ENCODE assay signal across 8 mouse cellular contexts in genomic region chr16:87249903-87250302, GRCm38 (mm10).
DNase-seq lines count a peak whose midpoint lies in the region; ATAC-seq and TF ChIP-seq lines count a peak whose summit lies in the region.

No protein-coding gene starts in this region.

- no peaks in the 10 kb centered on the region for H3K36me3 ChIP-seq in liver, embryonic 12.5 days
- no peaks in the 10 kb centered on the region for H3K36me3 ChIP-seq in intestine, embryonic 16.5 days (ENCODE audit: control insufficient read depth, insufficient read depth, low read length)
- no peaks in the 10 kb centered on the region for H3K36me3 ChIP-seq in stomach, postnatal 0 days (ENCODE audit: control insufficient read depth, insufficient read depth, low read length)

- H3K27ac ChIP-seq in cerebellum, adult 2 months (ENCODE audit: insufficient read depth, low read length), result no peak overlapping the region
- no peak overlapping the region for H3K27ac ChIP-seq in liver, embryonic 12.5 days
- no peak overlapping the region for H3K27ac ChIP-seq in intestine, embryonic 16.5 days (ENCODE audit: low read length)
- H3K27ac ChIP-seq in stomach, postnatal 0 days (replicated peaks), result no peak overlapping the region

- TF ChIP-seq POLR2A in cerebellum, adult 2 months (IDR thresholded peaks at IDR 0.05; ENCODE audit: borderline replicate concordance, insufficient read depth, low read length), result no peak

- no peaks in the 10 kb centered on the region for H3K9me3 ChIP-seq in liver, embryonic 12.5 days (replicated peaks)
- H3K9me3 ChIP-seq in intestine, embryonic 16.5 days (ENCODE audit: control insufficient read depth, low read length), result no peaks in the 10 kb centered on the region
- no peaks in the 10 kb centered on the region for H3K9me3 ChIP-seq in stomach, postnatal 0 days (ENCODE audit: control insufficient read depth, low read length)

- TF ChIP-seq CTCF in cerebellum, adult 2 months (IDR thresholded peaks at IDR 0.05; ENCODE audit: borderline replicate concordance, insufficient read depth, low read depth, low read length), result peak; percentile 57; the same call in 1 of the 2 replicates
- TF ChIP-seq CTCF in stomach, postnatal 0 days (IDR thresholded peaks at IDR 0.05; ENCODE audit: low read depth), result peak; percentile 79

- WGBS in cerebellum, adult 2 months, result 27% methylated on average over 7 of the region's 7 CpGs
- WGBS in liver, embryonic 12.5 days (ENCODE audit: insufficient replicate concordance), result 20% methylated on average over 7 of the region's 7 CpGs
- WGBS in intestine, embryonic 16.5 days, result 28% methylated on average over 7 of the region's 7 CpGs
- WGBS in stomach, postnatal 0 days, result 25% methylated on average over 7 of the region's 7 CpGs

- TF ChIP-seq EP300 in stomach, postnatal 0 days (optimal IDR thresholded peaks at IDR 0.05), result no peak

- H3K27me3 ChIP-seq in cerebellum, adult 2 months (ENCODE audit: control insufficient read depth, insufficient read depth, low read length), result no peaks in the 10 kb centered on the region
- no peaks in the 10 kb centered on the region for H3K27me3 ChIP-seq in liver, embryonic 12.5 days (replicated peaks)
- H3K27me3 ChIP-seq in intestine, embryonic 16.5 days (replicated peaks; ENCODE audit: control insufficient read depth, insufficient read depth, low read length), result no peaks in the 10 kb centered on the region
- H3K27me3 ChIP-seq in stomach, postnatal 0 days (ENCODE audit: control insufficient read depth, insufficient read depth, low read length), result no peaks in the 10 kb centered on the region

- H3K4me2 ChIP-seq in liver, embryonic 12.5 days, result no peak overlapping the region
- H3K4me2 ChIP-seq in intestine, embryonic 16.5 days (ENCODE audit: low read depth, low read length), result no peak overlapping the region
- H3K4me2 ChIP-seq in stomach, postnatal 0 days (replicated peaks; ENCODE audit: low read depth), result no peak overlapping the region

- no peak overlapping the region for H3K4me3 ChIP-seq in cerebellum, adult 2 months (replicated peaks; ENCODE audit: insufficient read depth, low read depth, low read length)
- H3K4me3 ChIP-seq in liver, embryonic 12.5 days, result no peak overlapping the region
- no peak overlapping the region for H3K4me3 ChIP-seq in intestine, embryonic 16.5 days (ENCODE audit: low read length)
- no peak overlapping the region for H3K4me3 ChIP-seq in stomach, postnatal 0 days (ENCODE audit: low read depth, low read length)

- peak in 1 of 2 experiments; percentile 20 for DNase-seq in cerebellum, adult 2 months
- peak; percentile 13 for DNase-seq in liver
- peak; percentile 16 for DNase-seq in c-Kit-positive CD71-negative TER-119-negative erythroid progenitor cells, embryonic 14.5 days (ENCODE audit: low read depth)
- peak; percentile 57 for DNase-seq in stomach, postnatal 0 days (ENCODE audit: low spot score)
- DNase-seq in T-cell, adult 2 months (ENCODE audit: low spot score), result no peak

- H3K9ac ChIP-seq in liver, embryonic 12.5 days, result no peak overlapping the region
- no peak overlapping the region for H3K9ac ChIP-seq in intestine, embryonic 16.5 days (ENCODE audit: low read depth, low read length)
- no peak overlapping the region for H3K9ac ChIP-seq in stomach, postnatal 0 days (ENCODE audit: low read length)

- H3K4me1 ChIP-seq in cerebellum, adult 2 months (ENCODE audit: control insufficient read depth, insufficient read depth, low read length), result no peaks in the 10 kb centered on the region; the same call in 1 of the 2 replicates
- H3K4me1 ChIP-seq in liver, embryonic 12.5 days, result no peaks in the 10 kb centered on the region
- H3K4me1 ChIP-seq in intestine, embryonic 16.5 days (ENCODE audit: control insufficient read depth, insufficient read depth, low read length), result no peaks in the 10 kb centered on the region
- H3K4me1 ChIP-seq in stomach, postnatal 0 days (replicated peaks; ENCODE audit: control insufficient read depth, insufficient read depth), result no peaks in the 10 kb centered on the region

- ATAC-seq in cerebellum, adult (ENCODE audit: insufficient number of reproducible peaks, low FRiP score, low TSS enrichment), result no peak
- ATAC-seq in liver, embryonic 12.5 days, result no peak
- ATAC-seq in intestine, embryonic 16.5 days, result 0 out of 2 replicates have a peak, but pooled peaks have one; percentile 29
- peak; percentile 42; the same call in 1 of the 2 replicates for ATAC-seq in stomach, postnatal 0 days (ENCODE audit: low FRiP score, low TSS enrichment)

Comparison
In these comparisons a context has a peak if more than half of its experiments do, and no peak if none do; other contexts are left out.
1. ATAC-seq: peak in intestine, embryonic 16.5 days (single experiment) and stomach, postnatal 0 days (single experiment); none in cerebellum, adult (single experiment) and liver, embryonic 12.5 days (single experiment).